Mouse (Mus musculus) limb, embryonic 14.5 days (tissue): ENCODE results near the gene Pdcd5. TPM values are rescaled to one million over a fixed set of nuclear protein-coding genes. Genes with fewer than 3 reads are reported as not detected.

ENCODE experiments used
- ATAC-seq: fragments of 200-750 bp; cut with Nextera tagmentation; 2 replicates; pipeline ENCODE4 v1.8.0; 2017; ENCODE audit warnings: low read depth, moderate number of reproducible peaks, moderate TSS enrichment; ENCODE audit not compliant: low FRiP score
- DNase-seq: peaks from one replicate; pipeline ENCODE4 v3.0.0-alpha.2; 2015; ENCODE audit warnings: low spot score
- H3K27ac ChIP-seq: fragments of 300-500 bp; sonication (generic); replicated peaks from 2 replicates; pipeline ENCODE4 v1.5.1; 2014; ENCODE audit warnings: low read depth, mild to moderate bottlenecking, low read length, moderate library complexity, mixed read lengths
- H3K27me3 ChIP-seq: fragments of 300-500 bp; sonication (generic); 2 replicates; pipeline ENCODE4 v1.6.1; 2014; ENCODE audit warnings: low read length, mixed read lengths; ENCODE audit not compliant: control insufficient read depth, insufficient read depth
- H3K36me3 ChIP-seq: fragments of 300-500 bp; sonication (generic); 2 replicates; pipeline ENCODE4 v1.6.1; 2014; ENCODE audit warnings: mild to moderate bottlenecking, low read length, moderate library complexity, mixed read lengths; ENCODE audit not compliant: control insufficient read depth, insufficient read depth
- H3K4me1 ChIP-seq: fragments of 300-500 bp; sonication (generic); 2 replicates; pipeline ENCODE4 v1.6.1; 2014; ENCODE audit warnings: antibody characterized with exemption, low read length, mixed read lengths; ENCODE audit not compliant: control insufficient read depth, insufficient read depth
- H3K4me2 ChIP-seq: fragments of 300-500 bp; sonication (generic); replicated peaks from 2 replicates; pipeline ENCODE4 v1.6.1; 2014; ENCODE audit warnings: low read depth, mild to moderate bottlenecking, low read length, moderate library complexity; ENCODE audit not compliant: severe bottlenecking
- H3K4me3 ChIP-seq: fragments of 300-500 bp; sonication (generic); replicated peaks from 2 replicates; pipeline ENCODE4 v1.5.1; 2014; ENCODE audit warnings: low read length
- H3K9ac ChIP-seq: fragments of 300-500 bp; sonication (generic); 2 replicates; pipeline ENCODE4 v1.6.1; 2014; ENCODE audit warnings: mild to moderate bottlenecking, low read depth, low read length, moderate library complexity; ENCODE audit not compliant: severe bottlenecking
- H3K9me3 ChIP-seq: fragments of 300-500 bp; sonication (generic); 2 replicates; pipeline ENCODE4 v1.6.1; 2016; ENCODE audit warnings: low read length; ENCODE audit not compliant: control insufficient read depth
- POLR2A ChIP-seq: fragments of 200-500 bp; IDR thresholded peaks from 2 replicates; pipeline ENCODE4 v1.8.0; 2012; ENCODE audit warnings: inconsistent platforms, mild to moderate bottlenecking, moderate library complexity, borderline replicate concordance; ENCODE audit not compliant: insufficient read depth, insufficient read length; ENCODE audit errors: extremely low read depth
- WGBS: fragments of 180-500 bp; shearing (Covaris S2); extraction: QIAGEN DNeasy Blood & Tissue Kit; methylation state at CpG from one replicate; pipeline ENCODE4 v1.1.7; 2014; 5-methylcytosine and 5-hydroxymethylcytosine counted together
- polyA plus RNA-seq, 2 experiments: library from polyadenylated mRNA; depleted of rRNA in 1 of 2; stranded (reverse) in 1 of 2; unstranded in 1 of 2; fragments of >200 nt; fragmentation: Nextera tagmentation in 1 of 2; extraction: Ambion mirVana in 1 of 2; gene quantifications; 2 replicates each; pipeline versions ENCODE4 v1.2.1 to v1.2.3; 2012 to 2014

The Pdcd5 gene
- polyA plus RNA-seq, 2 experiments: 201 to 293 TPM

- H3K4me2 ChIP-seq: no peak overlapping the region
- no peak for DNase-seq
- H3K9me3 ChIP-seq: no peaks in the 10 kb centered on the region
- 97% methylated on average over 7 of the region's 10 CpGs for WGBS
- H3K4me3 ChIP-seq: no peak overlapping the region
- TF ChIP-seq POLR2A: no peak
- H3K27me3 ChIP-seq: no peaks in the 10 kb centered on the region
- ATAC-seq: no peak
- H3K27ac ChIP-seq: no peak overlapping the region
- H3K36me3 ChIP-seq: peaks cover 86% of the 10 kb centered on the region
- no peaks in the 10 kb centered on the region for H3K4me1 ChIP-seq
- H3K9ac ChIP-seq: no peak overlapping the region
These were observed 24.7 kb downstream of the Pdcd5 start for GRCm38 (mm10) chr7:35622626-35623025.

- Histone ChIP-seq H3K27ac (no peak overlapping the region), H3K9me3 (no peaks in the 10 kb centered on the region), H3K36me3 (peaks cover 92% of the 10 kb centered on the region), H3K9ac (no peak overlapping the region), H3K4me1 (no peaks in the 10 kb centered on the region), H3K4me2 (no peak overlapping the region), H3K4me3 (no peak overlapping the region), H3K27me3 (no peaks in the 10 kb centered on the region)
- TF ChIP-seq POLR2A: no peak
- ATAC-seq (no peak), DNase-seq (no peak)
- WGBS: 84% methylated on average over 4 of the region's 4 CpGs
These were observed 29.8 kb downstream of the Pdcd5 start for GRCm38 (mm10) chr7:35617513-35617912.

- Histone ChIP-seq H3K27ac (no peak overlapping the region), H3K9ac (no peak overlapping the region), H3K4me2 (no peak overlapping the region), H3K9me3 (no peaks in the 10 kb centered on the region), H3K4me3 (no peak overlapping the region), H3K36me3 (peaks cover 88% of the 10 kb centered on the region), H3K27me3 (no peaks in the 10 kb centered on the region), H3K4me1 (no peaks in the 10 kb centered on the region)
- 70% methylated on average over 10 of the region's 10 CpGs for WGBS
- no peak for ATAC-seq
- TF ChIP-seq POLR2A: no peak
- no peak for DNase-seq
These were observed 38.1 kb downstream of the Pdcd5 start for GRCm38 (mm10) chr7:35609245-35609644.

- H3K27ac ChIP-seq: no peak overlapping the region
- TF ChIP-seq POLR2A: no peak
- DNase-seq (no peak), ATAC-seq (no peak)
- H3K27me3 ChIP-seq: no peaks in the 10 kb centered on the region
- H3K9ac ChIP-seq: no peak overlapping the region
- no peak overlapping the region for H3K4me2 ChIP-seq
- peaks cover 88% of the 10 kb centered on the region for H3K36me3 ChIP-seq
- H3K4me1 ChIP-seq: no peaks in the 10 kb centered on the region
- 90% methylated on average over 10 of the region's 10 CpGs for WGBS
- no peak overlapping the region for H3K4me3 ChIP-seq
- H3K9me3 ChIP-seq: no peaks in the 10 kb centered on the region
These were observed 40.5 kb downstream of the Pdcd5 start for GRCm38 (mm10) chr7:35606816-35607215.

GRCm38 (mm10) chr7:35602766-35603165 is 44.6 kb downstream of the Pdcd5 start:
- no peak overlapping the region for H3K9ac ChIP-seq
- no peaks in the 10 kb centered on the region for H3K27me3 ChIP-seq
- no peak for TF ChIP-seq POLR2A
- no peaks in the 10 kb centered on the region for H3K9me3 ChIP-seq
- H3K27ac ChIP-seq: no peak overlapping the region
- no peaks in the 10 kb centered on the region for H3K4me1 ChIP-seq
- no peak overlapping the region for H3K4me3 ChIP-seq
- ATAC-seq (no peak), DNase-seq (no peak)
- no peak overlapping the region for H3K4me2 ChIP-seq
- H3K36me3 ChIP-seq: peaks cover 62% of the 10 kb centered on the region
- WGBS: 91% methylated on average over 5 of the region's 5 CpGs

GRCm38 (mm10) chr7:35601106-35601505 is 46.2 kb downstream of the Pdcd5 start:
- Histone ChIP-seq H3K36me3 (peaks cover 55% of the 10 kb centered on the region), H3K4me1 (no peaks in the 10 kb centered on the region), H3K27me3 (no peaks in the 10 kb centered on the region), H3K4me3 (no peak overlapping the region), H3K4me2 (no peak overlapping the region), H3K9me3 (no peaks in the 10 kb centered on the region), H3K9ac (no peak overlapping the region), H3K27ac (no peak overlapping the region)
- no peak for TF ChIP-seq POLR2A
- WGBS: 91% methylated on average over 6 of the region's 6 CpGs
- ATAC-seq: no peak
- DNase-seq: no peak
